Mouse (Mus musculus) liver, embryonic 15.5 days (tissue): Measurements from ENCODE around the gene Trpm1. TPM values are rescaled to one million over a fixed set of nuclear protein-coding genes. Genes with fewer than 3 reads are reported as not detected.

Experiments
- ATAC-seq: fragments of 200-750 bp; cut with Nextera tagmentation; 2 replicates; pipeline ENCODE4 v1.8.0; 2017; ENCODE audit warnings: moderate number of reproducible peaks, mild to moderate bottlenecking, moderate library complexity; ENCODE audit not compliant: insufficient read depth
- H3K27ac ChIP-seq: fragments of 300-500 bp; sonication (generic); replicated peaks from 2 replicates; pipeline ENCODE4 v1.5.1; 2015; ENCODE audit warnings: mild to moderate bottlenecking, inconsistent platforms
- H3K27me3 ChIP-seq: fragments of 300-500 bp; sonication (generic); 2 replicates; pipeline ENCODE4 v1.6.1; 2015; ENCODE audit warnings: mild to moderate bottlenecking, inconsistent platforms
- H3K36me3 ChIP-seq: fragments of 300-500 bp; sonication (generic); replicated peaks from 2 replicates; pipeline ENCODE4 v1.6.1; 2015; ENCODE audit warnings: moderate library complexity, mild to moderate bottlenecking, inconsistent platforms
- H3K4me1 ChIP-seq: fragments of 300-500 bp; sonication (generic); replicated peaks from 2 replicates; pipeline ENCODE4 v1.6.1; 2015; ENCODE audit warnings: inconsistent platforms
- H3K4me2 ChIP-seq: fragments of 300-500 bp; sonication (generic); 2 replicates; pipeline ENCODE4 v1.6.1; 2015; ENCODE audit warnings: moderate library complexity, mild to moderate bottlenecking, inconsistent platforms
- H3K4me3 ChIP-seq: fragments of 300-500 bp; sonication (generic); replicated peaks from 2 replicates; pipeline ENCODE4 v1.5.1; 2015; ENCODE audit warnings: mild to moderate bottlenecking, inconsistent platforms
- H3K9ac ChIP-seq: fragments of 300-500 bp; sonication (generic); 2 replicates; pipeline ENCODE4 v1.6.1; 2015; ENCODE audit warnings: moderate library complexity, mild to moderate bottlenecking, inconsistent platforms
- H3K9me3 ChIP-seq: fragments of 300-500 bp; sonication (generic); replicated peaks from 2 replicates; pipeline ENCODE4 v1.6.1; 2016; ENCODE audit warnings: inconsistent platforms
- WGBS: fragments of 180-500 bp; shearing (Covaris S2); methylation state at CpG from one replicate; pipeline ENCODE4 v1.1.7; 2015; ENCODE audit warnings: mixed read lengths; ENCODE audit not compliant: insufficient replicate concordance; 5-methylcytosine and 5-hydroxymethylcytosine counted together
- polyA plus RNA-seq: library from polyadenylated mRNA; unstranded; fragments of >200 nt; fragmentation: Nextera tagmentation; extraction: Ambion mirVana; gene quantifications from 2 replicates; pipeline ENCODE4 v1.2.1, GENCODE M21; 2015

The Trpm1 gene
- polyA plus RNA-seq, 1 experiment from 2014 or later: not detected

DNA sequence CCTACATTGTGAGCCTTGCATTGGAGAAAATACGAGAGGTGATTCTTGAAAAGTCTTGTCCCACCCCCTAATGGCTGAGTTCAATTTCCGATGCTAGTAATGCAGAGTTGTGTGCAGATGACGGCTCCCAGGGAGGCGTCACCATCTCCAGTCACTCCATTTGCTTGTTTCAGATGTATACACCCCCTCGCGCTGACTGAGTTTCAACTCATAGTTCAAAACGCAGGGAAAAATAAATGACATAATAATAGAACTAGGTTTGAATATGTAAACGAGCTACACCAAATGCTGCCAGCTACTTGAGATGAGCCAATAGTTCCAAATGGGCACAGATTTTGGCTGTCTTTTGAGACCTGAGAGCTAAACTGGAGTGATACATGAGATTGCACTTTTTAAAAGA, 84.1 kb downstream of the Trpm1 start:
- Histone ChIP-seq H3K9me3 (no peaks in the 10 kb centered on the region), H3K4me1 (no peaks in the 10 kb centered on the region), H3K4me3 (no peak overlapping the region), H3K36me3 (no peaks in the 10 kb centered on the region), H3K4me2 (no peak overlapping the region), H3K27ac (no peak overlapping the region), H3K9ac (no peak overlapping the region), H3K27me3 (no peaks in the 10 kb centered on the region)
- no peak for ATAC-seq
- WGBS: 75% methylated on average over 8 of the region's 8 CpGs

DNA sequence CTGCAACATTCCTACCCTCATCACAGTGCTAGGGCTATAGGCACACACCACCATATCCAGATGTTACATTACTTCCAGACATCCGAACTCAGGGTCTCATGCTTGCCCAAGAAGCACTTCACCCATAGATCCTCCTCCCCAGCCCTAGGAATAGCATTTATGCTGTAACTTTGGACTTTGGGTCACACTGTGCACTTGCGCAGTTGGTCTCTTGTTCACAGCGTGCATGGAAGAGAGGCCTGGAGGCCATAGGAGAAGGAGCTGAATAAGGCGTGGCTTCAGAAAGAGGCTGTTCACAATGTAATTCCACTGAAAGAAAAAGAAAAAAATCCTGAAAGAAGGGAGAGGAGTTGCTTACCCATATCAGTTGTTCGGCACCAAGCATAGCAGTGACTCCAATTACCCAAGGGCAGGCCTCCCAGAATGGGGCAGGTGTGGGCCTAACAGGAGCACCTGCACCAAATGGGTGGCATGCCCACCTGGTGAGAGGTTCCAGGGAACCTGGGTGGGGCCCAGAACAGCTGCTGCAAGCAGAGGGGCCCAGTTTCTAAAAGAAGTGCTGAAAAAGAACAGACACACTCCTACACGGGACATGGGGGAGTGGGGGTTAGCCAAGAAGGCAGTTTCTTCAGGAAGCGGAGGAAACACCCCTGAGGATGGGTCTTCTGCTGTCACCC, 84.9 kb downstream of the Trpm1 start:
- Histone ChIP-seq H3K9me3 (no peaks in the 10 kb centered on the region), H3K27ac (no peak overlapping the region), H3K4me2 (no peak overlapping the region), H3K9ac (no peak overlapping the region), H3K36me3 (no peaks in the 10 kb centered on the region), H3K4me3 (no peak overlapping the region), H3K4me1 (no peaks in the 10 kb centered on the region), H3K27me3 (no peaks in the 10 kb centered on the region)
- ATAC-seq: no peak
- 64% methylated on average over 7 of the region's 7 CpGs for WGBS

DNA sequence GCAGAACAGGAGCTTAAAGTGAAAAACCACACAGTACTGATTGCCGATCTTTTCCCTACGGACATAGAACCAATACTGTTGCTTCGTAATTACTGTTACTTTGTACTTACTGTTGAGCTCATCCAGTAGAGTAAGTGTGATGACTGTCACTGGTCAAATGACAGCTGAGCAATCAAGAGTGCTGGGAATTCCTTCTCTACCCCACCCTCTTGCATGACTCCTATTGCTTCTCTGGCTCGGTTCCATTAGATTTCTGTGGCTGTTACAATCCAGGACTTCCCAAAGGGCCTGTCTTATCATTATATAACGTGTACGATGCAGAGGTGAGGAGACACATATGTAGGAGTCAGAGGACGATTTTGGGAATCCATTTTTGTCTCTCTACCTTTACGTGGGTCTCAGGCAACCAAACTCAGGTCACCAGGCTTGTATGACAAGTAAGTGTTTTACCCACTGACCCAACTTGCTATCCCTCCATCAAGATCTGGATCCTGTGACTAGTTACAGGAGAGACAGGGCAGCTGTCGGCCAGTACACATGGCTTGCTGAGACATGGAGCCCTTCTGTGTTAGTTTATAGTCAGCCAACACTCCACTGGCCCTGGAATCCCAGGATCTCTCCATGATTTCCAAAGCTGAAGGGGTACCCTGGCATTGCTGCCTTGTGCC, 85.6 kb downstream of the Trpm1 start:
- Histone ChIP-seq H3K9me3 (no peaks in the 10 kb centered on the region), H3K36me3 (no peaks in the 10 kb centered on the region), H3K9ac (no peak overlapping the region), H3K4me1 (no peaks in the 10 kb centered on the region), H3K27me3 (no peaks in the 10 kb centered on the region), H3K4me3 (no peak overlapping the region), H3K4me2 (no peak overlapping the region), H3K27ac (no peak overlapping the region)
- no peak for ATAC-seq
- WGBS: 61% methylated on average over 9 of the region's 9 CpGs

DNA sequence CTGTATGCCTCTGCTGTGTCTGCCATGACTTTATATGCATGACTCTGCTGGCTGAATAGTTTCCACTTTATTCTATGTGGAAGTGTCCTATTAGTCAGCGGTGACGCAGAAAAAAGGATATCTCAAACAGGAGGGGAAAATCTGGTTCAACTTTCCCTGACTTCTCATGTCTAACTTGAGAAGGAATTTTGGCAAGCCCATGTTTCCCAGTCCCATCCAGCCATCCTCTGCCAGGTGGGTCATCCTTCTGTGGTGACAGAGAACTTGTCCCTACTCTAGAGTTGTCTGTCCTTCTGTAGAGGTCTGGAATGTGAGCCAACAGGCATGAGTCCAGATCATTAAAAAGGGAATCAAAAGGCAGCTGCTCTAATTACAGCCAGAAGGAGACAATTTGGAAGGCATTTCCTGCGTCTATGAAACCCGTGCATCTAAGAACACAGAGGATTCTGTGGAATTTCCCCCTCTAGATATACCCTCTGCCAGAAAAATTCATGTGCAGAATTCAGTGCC, 86.2 kb downstream of the Trpm1 start:
- Histone ChIP-seq H3K4me3 (no peak overlapping the region), H3K27ac (no peak overlapping the region), H3K36me3 (no peaks in the 10 kb centered on the region), H3K27me3 (no peaks in the 10 kb centered on the region), H3K4me1 (no peaks in the 10 kb centered on the region), H3K4me2 (no peak overlapping the region), H3K9ac (no peak overlapping the region), H3K9me3 (no peaks in the 10 kb centered on the region)
- no peak for ATAC-seq
- 61% methylated on average over 4 of the region's 4 CpGs for WGBS

GRCm38 (mm10) chr7:64242424-64242823, 88.8 kb downstream of the Trpm1 start:
- H3K9me3 ChIP-seq: no peaks in the 10 kb centered on the region
- H3K9ac ChIP-seq: no peak overlapping the region
- no peaks in the 10 kb centered on the region for H3K36me3 ChIP-seq
- no peak overlapping the region for H3K4me2 ChIP-seq
- H3K27me3 ChIP-seq: no peaks in the 10 kb centered on the region
- H3K4me1 ChIP-seq: no peaks in the 10 kb centered on the region
- WGBS: 51% methylated on average over 4 of the region's 4 CpGs
- H3K27ac ChIP-seq: no peak overlapping the region
- ATAC-seq: no peak
- no peak overlapping the region for H3K4me3 ChIP-seq

GRCm38 (mm10) chr7:64244371-64244770, 90.7 kb downstream of the Trpm1 start:
- Histone ChIP-seq H3K9me3 (no peaks in the 10 kb centered on the region), H3K4me3 (no peak overlapping the region), H3K4me1 (no peaks in the 10 kb centered on the region), H3K9ac (no peak overlapping the region), H3K4me2 (no peak overlapping the region), H3K36me3 (no peaks in the 10 kb centered on the region), H3K27me3 (no peaks in the 10 kb centered on the region), H3K27ac (no peak overlapping the region)
- WGBS: 76% methylated on average over 6 of the region's 6 CpGs
- no peak for ATAC-seq

GRCm38 (mm10) chr7:64246713-64247112, 93.1 kb downstream of the Trpm1 start:
- H3K36me3 ChIP-seq: no peaks in the 10 kb centered on the region
- H3K4me2 ChIP-seq: no peak overlapping the region
- no peaks in the 10 kb centered on the region for H3K4me1 ChIP-seq
- WGBS: 69% methylated on average over 4 of the region's 4 CpGs
- H3K4me3 ChIP-seq: no peak overlapping the region
- no peak for ATAC-seq
- H3K9me3 ChIP-seq: no peaks in the 10 kb centered on the region
- H3K27me3 ChIP-seq: no peaks in the 10 kb centered on the region
- H3K9ac ChIP-seq: no peak overlapping the region
- H3K27ac ChIP-seq: no peak overlapping the region

- 60% methylated on average over 1 of the region's 1 CpGs for WGBS
- no peak for ATAC-seq
- H3K4me1 ChIP-seq: no peaks in the 10 kb centered on the region
- H3K4me3 ChIP-seq: no peak overlapping the region
- no peak overlapping the region for H3K9ac ChIP-seq
- no peaks in the 10 kb centered on the region for H3K36me3 ChIP-seq
- no peaks in the 10 kb centered on the region for H3K27me3 ChIP-seq
- no peak overlapping the region for H3K27ac ChIP-seq
- H3K4me2 ChIP-seq: no peak overlapping the region
- H3K9me3 ChIP-seq: no peaks in the 10 kb centered on the region
These were observed 94.7 kb downstream of the Trpm1 start for GRCm38 (mm10) chr7:64248352-64248751.

DNA sequence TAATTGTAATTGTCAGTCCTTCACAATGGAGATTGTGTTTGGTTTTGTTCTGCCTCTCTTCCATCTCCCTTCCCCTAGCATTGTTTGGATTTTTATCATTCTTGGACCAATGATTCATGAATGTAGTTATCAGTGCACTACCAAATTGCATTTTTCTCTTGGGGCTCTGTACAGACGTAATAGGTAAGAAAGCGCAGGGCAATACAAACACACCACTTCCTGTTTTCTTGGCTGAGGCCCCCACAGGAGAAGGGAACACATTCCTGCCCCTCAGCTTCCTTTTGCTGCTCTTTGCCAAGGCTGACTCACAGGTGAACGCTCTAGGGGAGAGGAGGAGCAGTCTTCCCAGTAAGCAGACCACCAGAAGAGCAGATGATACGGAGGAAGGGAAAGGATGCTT, 96.1 kb downstream of the Trpm1 start:
- 19% methylated on average over 4 of the region's 4 CpGs for whole genome bisulfite sequencing
- H3K4me1 ChIP-seq: no peaks in the 10 kb centered on the region
- no peak for ATAC-seq
- no peak overlapping the region for H3K9ac ChIP-seq
- no peak overlapping the region for H3K4me3 ChIP-seq
- no peak overlapping the region for H3K27ac ChIP-seq
- no peaks in the 10 kb centered on the region for H3K9me3 ChIP-seq
- no peaks in the 10 kb centered on the region for H3K27me3 ChIP-seq
- no peaks in the 10 kb centered on the region for H3K36me3 ChIP-seq
- H3K4me2 ChIP-seq: no peak overlapping the region

DNA sequence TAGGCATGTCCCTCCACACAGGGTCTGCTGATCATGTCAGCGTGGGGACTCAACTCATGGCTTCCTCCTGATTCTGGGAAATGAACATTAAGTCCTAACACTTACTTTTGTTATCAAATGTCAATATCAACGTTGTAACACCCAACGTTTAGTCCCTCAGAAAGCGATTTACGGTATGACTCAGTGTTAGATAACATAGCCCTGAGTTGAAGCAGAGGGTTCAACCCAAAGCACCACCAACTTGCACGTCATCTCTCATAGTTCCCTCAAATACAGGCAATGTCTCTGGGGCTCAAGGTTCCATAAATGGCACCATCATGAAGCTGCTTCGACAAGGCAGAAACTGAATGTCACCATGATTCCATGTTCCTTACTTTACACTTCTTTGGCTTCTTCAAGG, 96.8 kb downstream of the Trpm1 start:
- Histone ChIP-seq H3K27ac (no peak overlapping the region), H3K4me2 (no peak overlapping the region), H3K4me3 (no peak overlapping the region), H3K36me3 (no peaks in the 10 kb centered on the region), H3K27me3 (no peaks in the 10 kb centered on the region), H3K9me3 (no peaks in the 10 kb centered on the region), H3K4me1 (no peaks in the 10 kb centered on the region), H3K9ac (no peak overlapping the region)
- 66% methylated on average over 7 of the region's 7 CpGs for WGBS
- no peak for ATAC-seq

DNA sequence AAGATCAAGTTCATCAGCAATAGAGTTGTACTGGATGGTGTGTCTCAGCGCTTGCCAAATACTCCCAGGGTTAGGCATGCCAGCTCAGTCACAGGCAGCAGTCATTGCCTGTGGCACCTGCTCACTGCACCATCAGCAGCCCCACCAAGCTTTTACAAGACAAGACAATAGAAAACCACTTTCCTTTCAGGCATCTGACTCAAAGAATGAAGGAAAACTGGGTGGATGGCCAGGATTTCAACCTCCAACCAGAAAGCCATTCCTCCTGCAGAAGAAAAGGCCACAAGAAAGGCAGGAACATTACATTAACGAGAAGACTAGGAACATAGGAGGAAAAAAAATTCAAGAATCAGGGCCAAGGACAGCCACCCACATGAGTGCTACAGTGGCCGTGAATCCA, 100.1 kb downstream of the Trpm1 start:
- WGBS: 61% methylated on average over 3 of the region's 3 CpGs
- H3K27ac ChIP-seq: no peak overlapping the region
- H3K9ac ChIP-seq: no peak overlapping the region
- H3K4me1 ChIP-seq: no peaks in the 10 kb centered on the region
- H3K4me2 ChIP-seq: no peak overlapping the region
- H3K36me3 ChIP-seq: no peaks in the 10 kb centered on the region
- no peaks in the 10 kb centered on the region for H3K27me3 ChIP-seq
- no peaks in the 10 kb centered on the region for H3K9me3 ChIP-seq
- no peak for ATAC-seq
- no peak overlapping the region for H3K4me3 ChIP-seq
